Mouse (Mus musculus) C2C12 (cell line): ENCODE measurements around the gene Pdia3. TPM values are rescaled to one million over a fixed set of nuclear protein-coding genes. Genes with fewer than 3 reads are reported as not detected.

Source experiments
- H3K27me3 ChIP-seq: one replicate; pipeline ENCODE4 v1.6.1; 2011; ENCODE audit not compliant: control insufficient read depth, insufficient read depth, insufficient read length
- H3K36me3 ChIP-seq: one replicate; pipeline ENCODE4 v1.6.1; 2011; ENCODE audit not compliant: control insufficient read depth, insufficient read depth
- H3K4me3 ChIP-seq: one replicate; pipeline ENCODE4 v1.5.1; 2011; ENCODE audit warnings: mild to moderate bottlenecking, control low read depth; ENCODE audit not compliant: poor library complexity, insufficient read depth, severe bottlenecking
- H3K79me2 ChIP-seq: one replicate; pipeline ENCODE4 v1.6.1; 2011; ENCODE audit not compliant: control insufficient read depth, insufficient read depth
- H3K79me3 ChIP-seq: one replicate; pipeline ENCODE4 v1.6.1; 2011; ENCODE audit warnings: low read depth, control low read depth
- H3ac ChIP-seq: one replicate; pipeline ENCODE3; 2011; ENCODE audit warnings: low read depth; ENCODE audit not compliant: control insufficient read depth, insufficient read length
- CEBPB ChIP-seq: IDR thresholded peaks from one replicate; pipeline ENCODE4 v1.6.1; 2011; ENCODE audit warnings: low read depth, mild to moderate bottlenecking, control low read depth, moderate library complexity
- CTCF ChIP-seq: IDR thresholded peaks from one replicate; pipeline ENCODE4 v1.5.1; 2011; ENCODE audit not compliant: control insufficient read depth, insufficient read depth, insufficient read length
- FOSL1 ChIP-seq: IDR thresholded peaks from one replicate; pipeline ENCODE4 v1.8.0; 2011; ENCODE audit warnings: mild to moderate bottlenecking, low read length; ENCODE audit not compliant: poor library complexity, insufficient read depth, severe bottlenecking
- MAX ChIP-seq: IDR thresholded peaks from one replicate; pipeline ENCODE4 v1.6.1; 2011; ENCODE audit warnings: mild to moderate bottlenecking, control low read depth
- MYOD1 ChIP-seq: IDR thresholded peaks from one replicate; pipeline ENCODE4 v1.6.1; 2011; ENCODE audit warnings: low read depth; ENCODE audit not compliant: control insufficient read depth, insufficient read length
- MYOG ChIP-seq: IDR thresholded peaks from one replicate; pipeline ENCODE4 v1.6.1; 2011; ENCODE audit not compliant: control insufficient read depth, insufficient read length; ENCODE audit errors: extremely low read depth
- USF1 ChIP-seq: IDR thresholded peaks from one replicate; pipeline ENCODE4 v1.6.1; 2011; ENCODE audit warnings: low read depth, mild to moderate bottlenecking, control low read depth, moderate library complexity
- polyA plus RNA-seq: library from polyadenylated mRNA; unstranded; fragments of >200 nt; fragmentation: generic; extraction: Trizol; gene quantifications from one replicate; pipeline ENCODE4 v1.2.1, GENCODE M21; 2012; ENCODE audit warnings: missing spikeins

Pdia3 gene
- polyA plus RNA-seq, 1 experiment, result 214 TPM

GRCm38 (mm10) chr2:121439746-121440145 is 26.2 kb downstream of the Pdia3 start:
- peaks cover 57% of the 10 kb centered on the region for H3K36me3 ChIP-seq
- H3K27me3 ChIP-seq, result no peaks in the 10 kb centered on the region
- H3ac ChIP-seq, result no peak overlapping the region
- TF ChIP-seq CEBPB (no peak), MAX (no peak), FOSL1 (no peak), CTCF (no peak), USF1 (no peak), MYOG (no peak), MYOD1 (no peak)
- H3K4me3 ChIP-seq, result no peak overlapping the region
- no peaks in the 10 kb centered on the region for H3K79me2 ChIP-seq
- H3K79me3 ChIP-seq, result no peaks in the 10 kb centered on the region

DNA sequence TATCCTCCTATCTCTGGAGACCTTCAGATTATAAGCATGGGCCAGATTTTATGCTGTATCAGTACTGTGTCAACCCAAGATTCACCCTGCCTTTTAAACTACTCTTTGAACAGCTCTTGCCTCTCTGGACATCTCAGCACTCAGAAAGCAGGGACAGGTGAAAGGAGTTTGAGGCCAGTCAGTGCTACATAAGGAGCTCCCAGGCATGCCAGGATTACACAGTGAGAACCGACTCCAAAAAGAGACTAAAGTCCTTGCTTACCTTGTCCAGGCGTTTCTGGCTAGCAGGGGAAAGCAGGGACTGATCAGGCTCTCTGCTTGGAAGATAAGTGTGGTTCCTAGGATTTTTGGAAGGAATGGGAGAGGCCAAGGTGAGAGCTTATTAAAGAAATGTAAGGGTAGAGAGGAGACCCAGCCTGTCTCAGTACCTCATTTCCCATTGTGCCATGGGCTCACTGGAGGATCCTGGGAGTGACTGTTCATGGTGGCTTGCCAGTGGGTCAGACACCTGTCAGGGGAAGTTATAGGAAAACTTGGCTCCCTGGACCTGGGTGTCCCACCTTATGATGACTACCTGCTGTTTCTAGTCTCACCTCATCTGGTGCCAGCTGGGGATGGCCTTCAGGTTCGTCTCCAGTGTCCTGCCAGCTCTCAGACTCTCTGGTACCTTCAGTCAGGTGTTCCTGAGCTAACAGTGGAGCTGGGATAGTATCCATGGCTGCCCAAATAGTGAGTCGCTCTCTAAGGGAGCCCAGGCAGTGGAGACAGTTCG is 27.4 kb downstream of the Pdia3 start:
- TF ChIP-seq FOSL1 (no peak), MYOD1 (no peak), USF1 (no peak), MYOG (no peak), CEBPB (no peak)
- H3K79me2 ChIP-seq, result no peaks in the 10 kb centered on the region
- H3ac ChIP-seq, result no peak overlapping the region
- no peaks in the 10 kb centered on the region for H3K27me3 ChIP-seq
- no peaks in the 10 kb centered on the region for H3K79me3 ChIP-seq
- H3K4me3 ChIP-seq, result no peak overlapping the region
- H3K36me3 ChIP-seq, result peaks cover 44% of the 10 kb centered on the region

- no peak overlapping the region for H3ac ChIP-seq
- TF ChIP-seq USF1 (no peak), CEBPB (no peak), CTCF (no peak), MYOD1 (no peak), MAX (no peak), FOSL1 (no peak), MYOG (no peak)
- no peak overlapping the region for H3K4me3 ChIP-seq
- H3K79me3 ChIP-seq, result no peaks in the 10 kb centered on the region
- no peaks in the 10 kb centered on the region for H3K79me2 ChIP-seq
- H3K36me3 ChIP-seq, result peaks cover 40% of the 10 kb centered on the region
- no peaks in the 10 kb centered on the region for H3K27me3 ChIP-seq
Measured at GRCm38 (mm10) chr2:121441800-121442199, 28.2 kb downstream of the Pdia3 start.

DNA sequence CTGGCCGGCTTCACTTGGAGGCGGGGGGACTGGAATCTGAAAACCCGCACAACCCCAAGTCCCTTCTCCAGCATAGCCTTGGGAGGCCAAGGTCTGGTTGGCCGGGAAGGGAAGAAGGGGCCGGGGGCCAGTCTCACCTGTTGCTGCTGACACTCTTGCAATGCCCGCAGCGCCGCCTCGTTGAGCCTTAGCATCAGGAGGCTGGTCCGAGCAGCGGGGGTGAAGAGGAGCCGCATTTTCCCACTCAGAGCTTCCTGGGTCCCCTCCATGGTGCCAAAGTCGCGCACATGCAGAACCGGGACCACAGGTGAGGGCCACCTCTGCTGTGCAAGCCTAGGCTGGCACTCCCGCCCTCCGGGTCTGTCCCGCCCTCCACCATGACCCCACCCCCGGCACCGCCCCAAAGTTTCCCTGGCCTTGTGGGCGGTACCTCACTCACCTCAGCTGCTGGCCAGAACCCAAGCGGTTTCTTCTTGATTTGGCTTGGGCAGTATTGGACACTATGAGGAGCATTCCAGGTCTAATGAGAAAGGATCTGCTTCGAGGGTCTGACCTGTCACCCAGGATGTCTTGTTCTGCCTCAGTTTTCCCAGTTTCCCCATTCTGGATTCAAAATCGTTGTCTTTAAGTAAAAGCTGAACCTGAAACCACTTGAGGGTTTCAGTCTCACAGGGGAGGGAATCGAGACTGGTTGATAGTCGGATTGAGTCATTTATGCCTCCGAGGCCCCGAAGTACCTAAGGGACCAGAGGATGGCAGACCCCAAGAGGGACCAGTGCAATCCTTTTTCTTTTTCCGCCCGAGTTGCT is 28.9 kb downstream of the Pdia3 start:
- Histone ChIP-seq H3K79me3 (no peaks in the 10 kb centered on the region), H3K79me2 (no peaks in the 10 kb centered on the region), H3K4me3 (no peak overlapping the region), H3ac (no peak overlapping the region), H3K36me3 (peaks cover 35% of the 10 kb centered on the region), H3K27me3 (no peaks in the 10 kb centered on the region)
- TF ChIP-seq MYOG (no peak), CTCF (no peak)

GRCm38 (mm10) chr2:121443068-121443349 is 29.4 kb downstream of the Pdia3 start:
- no peaks in the 10 kb centered on the region for H3K79me3 ChIP-seq
- no peak overlapping the region for H3ac ChIP-seq
- no peaks in the 10 kb centered on the region for H3K79me2 ChIP-seq
- H3K27me3 ChIP-seq, result no peaks in the 10 kb centered on the region
- H3K36me3 ChIP-seq, result peaks cover 30% of the 10 kb centered on the region
- no peak overlapping the region for H3K4me3 ChIP-seq
- TF ChIP-seq CEBPB (no peak), MYOD1 (no peak), USF1 (no peak)

DNA sequence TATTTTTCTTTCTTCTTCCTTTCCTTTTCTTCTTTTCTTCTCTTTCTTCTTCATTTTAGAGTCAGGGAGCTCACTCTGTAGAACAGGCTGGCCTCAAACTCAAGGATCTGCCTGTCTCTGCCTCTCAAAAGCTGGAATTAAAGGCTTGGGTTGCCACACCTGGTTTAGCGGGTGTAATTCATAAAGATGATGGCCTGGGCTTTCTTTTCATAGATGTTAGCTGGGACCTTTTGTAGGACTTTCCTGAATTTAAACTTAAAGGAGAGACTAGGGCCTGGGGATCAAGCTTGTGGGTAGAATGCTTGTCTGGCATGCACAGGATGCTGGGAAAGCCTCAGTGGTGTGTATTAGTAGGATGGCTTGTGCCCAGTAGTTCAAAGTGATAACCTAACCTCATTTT is 30.6 kb downstream of the Pdia3 start, which contains the start of gene Ell3:
Gene Ell3 (minus strand): TSS at position 101 of the 400 bp plus-strand sequence.
- Histone ChIP-seq H3K79me3 (no peaks in the 10 kb centered on the region), H3K79me2 (peaks cover under 1% of the 10 kb centered on the region), H3K27me3 (no peaks in the 10 kb centered on the region), H3K36me3 (peaks cover 18% of the 10 kb centered on the region), H3K4me3 (no peak within 1 kb of the TSS), H3ac (no peak within 1 kb of the TSS)
- TF ChIP-seq FOSL1 (no peak), MAX (no peak), CEBPB (no peak), USF1 (no peak), CTCF (no peak), MYOD1 (no peak), MYOG (no peak)
